Mouse (Mus musculus) liver, adult 2 months (tissue): ENCODE results near the gene Car10. TPM values are rescaled to one million over a fixed set of nuclear protein-coding genes. Genes with fewer than 3 reads are reported as not detected.

Source experiments
- DNase-seq: peaks from one replicate; pipeline ENCODE4 v3.0.0-alpha.2; 2011; ENCODE audit warnings: low read depth, low spot score; ENCODE audit errors: extremely low read depth
- H3K27ac ChIP-seq: fragments of 200-500 bp; replicated peaks from 2 replicates; pipeline ENCODE4 v1.5.1; 2012; ENCODE audit warnings: low read depth, mild to moderate bottlenecking, control low read depth, inconsistent platforms, low read length; ENCODE audit not compliant: insufficient read depth
- H3K27me3 ChIP-seq: fragments of 200-500 bp; 2 replicates; pipeline ENCODE4 v1.6.1; 2012; ENCODE audit warnings: mild to moderate bottlenecking, moderate library complexity, low read length, inconsistent platforms; ENCODE audit not compliant: control insufficient read depth, insufficient read depth
- H3K36me3 ChIP-seq: fragments of 200-500 bp; 2 replicates; pipeline ENCODE4 v1.6.1; 2012; ENCODE audit warnings: low read length, inconsistent platforms; ENCODE audit not compliant: control insufficient read depth, insufficient read depth
- H3K4me1 ChIP-seq: fragments of 200-500 bp; 2 replicates; pipeline ENCODE4 v1.6.1; 2011; ENCODE audit warnings: low read length; ENCODE audit not compliant: control insufficient read depth, insufficient read depth
- H3K4me3 ChIP-seq: fragments of 200-500 bp; 2 replicates; pipeline ENCODE4 v1.5.1; 2011; ENCODE audit warnings: low read depth, mild to moderate bottlenecking, control low read depth, low read length, moderate library complexity; ENCODE audit not compliant: insufficient read depth
- H3K79me2 ChIP-seq: fragments of 200-500 bp; 2 replicates; pipeline ENCODE4 v1.6.1; 2012; ENCODE audit warnings: inconsistent platforms, mild to moderate bottlenecking, low read length, moderate library complexity; ENCODE audit not compliant: control insufficient read depth, insufficient read depth
- H3K9ac ChIP-seq: fragments of 200-500 bp; 2 replicates; pipeline ENCODE4 v1.6.1; 2012; ENCODE audit warnings: low read depth, mild to moderate bottlenecking, control low read depth, inconsistent platforms, low read length
- CTCF ChIP-seq: fragments of 200-500 bp; IDR thresholded peaks from 2 replicates; pipeline ENCODE4 v1.5.1; 2011; ENCODE audit warnings: low read depth, low read length, control low read depth
- POLR2A ChIP-seq: fragments of 200-500 bp; IDR thresholded peaks from 2 replicates; pipeline ENCODE4 v1.6.1; 2011; ENCODE audit warnings: low read length, control low read depth; ENCODE audit not compliant: insufficient read depth; ENCODE audit errors: extremely low read depth
- WGBS: fragments of 180-500 bp; shearing (Covaris S2); methylation state at CpG from one replicate; pipeline ENCODE4 v1.1.7; 2018; 5-methylcytosine and 5-hydroxymethylcytosine counted together
- polyA plus RNA-seq: library from polyadenylated mRNA; depleted of rRNA; stranded (reverse); fragments of >200 nt; gene quantifications from 2 replicates; pipeline ENCODE4 v1.2.3, GENCODE M21; 2012
- total RNA-seq: library from RNA; depleted of rRNA; stranded (reverse); fragments of >200 nt; gene quantifications from 2 replicates; pipeline ENCODE4 v1.2.3, GENCODE M21; 2014

The Car10 gene
- total and polyA plus RNA-seq, 2 experiments = not detected

GRCm38 (mm10) chr11:93141727-93142126 lies 43.9 kb downstream of the Car10 start:
- TF ChIP-seq CTCF (no peak), POLR2A (no peak)
- no peak for DNase-seq
- 60% methylated on average over 1 of the region's 1 CpGs for WGBS
- Histone ChIP-seq H3K9ac (no peak overlapping the region), H3K36me3 (no peaks in the 10 kb centered on the region), H3K4me1 (no peaks in the 10 kb centered on the region), H3K27ac (no peak overlapping the region), H3K79me2 (no peaks in the 10 kb centered on the region), H3K4me3 (no peak overlapping the region), H3K27me3 (no peaks in the 10 kb centered on the region)

- Histone ChIP-seq H3K4me3 (no peak overlapping the region), H3K4me1 (no peaks in the 10 kb centered on the region), H3K36me3 (no peaks in the 10 kb centered on the region), H3K27ac (no peak overlapping the region), H3K79me2 (no peaks in the 10 kb centered on the region), H3K9ac (no peak overlapping the region), H3K27me3 (no peaks in the 10 kb centered on the region)
- DNase-seq = peak; percentile 31
- no peak for TF ChIP-seq POLR2A
- 0 out of 2 replicates have a peak, but pooled peaks have one; percentile 9 for TF ChIP-seq CTCF
- 11% methylated on average over 2 of the region's 2 CpGs for WGBS
These were observed 46.7 kb downstream of the Car10 start for GRCm38 (mm10) chr11:93144544-93144943.

GRCm38 (mm10) chr11:93154910-93155309 lies 57.1 kb downstream of the Car10 start:
- Histone ChIP-seq H3K79me2 (no peaks in the 10 kb centered on the region), H3K27me3 (no peaks in the 10 kb centered on the region), H3K4me1 (no peaks in the 10 kb centered on the region), H3K9ac (no peak overlapping the region), H3K4me3 (no peak overlapping the region), H3K36me3 (no peaks in the 10 kb centered on the region), H3K27ac (no peak overlapping the region)
- TF ChIP-seq POLR2A (no peak), CTCF (no peak)
- DNase-seq = no peak
- 30% methylated on average over 3 of the region's 3 CpGs for WGBS

- Histone ChIP-seq H3K27ac (no peak overlapping the region), H3K9ac (no peak overlapping the region), H3K79me2 (no peaks in the 10 kb centered on the region), H3K36me3 (no peaks in the 10 kb centered on the region), H3K4me1 (no peaks in the 10 kb centered on the region), H3K4me3 (no peak overlapping the region), H3K27me3 (no peaks in the 10 kb centered on the region)
- no peak for DNase-seq
- no peak for TF ChIP-seq CTCF
- TF ChIP-seq POLR2A = no peak
These were observed 74.6 kb downstream of the Car10 start for GRCm38 (mm10) chr11:93172430-93172829.

GRCm38 (mm10) chr11:93173533-93174308 lies 75.9 kb downstream of the Car10 start:
- no peaks in the 10 kb centered on the region for H3K79me2 ChIP-seq
- 97% methylated on average over 1 of the region's 1 CpGs for WGBS
- H3K27me3 ChIP-seq = no peaks in the 10 kb centered on the region
- DNase-seq = no peak
- H3K36me3 ChIP-seq = no peaks in the 10 kb centered on the region
- TF ChIP-seq POLR2A = no peak
- TF ChIP-seq CTCF = no peak
- H3K9ac ChIP-seq = no peak overlapping the region
- H3K4me3 ChIP-seq = no peak overlapping the region
- no peak overlapping the region for H3K27ac ChIP-seq
- no peaks in the 10 kb centered on the region for H3K4me1 ChIP-seq

- no peaks in the 10 kb centered on the region for H3K27me3 ChIP-seq
- H3K4me3 ChIP-seq = no peak overlapping the region
- no peak overlapping the region for H3K27ac ChIP-seq
- WGBS = 68% methylated on average over 4 of the region's 4 CpGs
- no peak for TF ChIP-seq POLR2A
- no peak for TF ChIP-seq CTCF
- H3K36me3 ChIP-seq = no peaks in the 10 kb centered on the region
- no peaks in the 10 kb centered on the region for H3K79me2 ChIP-seq
- H3K9ac ChIP-seq = no peak overlapping the region
- DNase-seq = no peak
- H3K4me1 ChIP-seq = no peaks in the 10 kb centered on the region
These were observed 87.6 kb downstream of the Car10 start for GRCm38 (mm10) chr11:93185477-93185876.
